Mouse (Mus musculus) brain, embryonic 14.5 days (tissue): ENCODE data around the gene Tmtc1.

Experiments used
- CTCF ChIP-seq: fragments of 200-500 bp; IDR thresholded peaks from 2 replicates; pipeline ENCODE4 v1.5.1; 2012; ENCODE audit warnings: inconsistent platforms, mild to moderate bottlenecking, moderate library complexity, borderline replicate concordance; ENCODE audit not compliant: insufficient read depth, insufficient read length; ENCODE audit errors: extremely low read depth
- POLR2A ChIP-seq: fragments of 200-500 bp; IDR thresholded peaks from 2 replicates; pipeline ENCODE4 v1.6.1; 2012; ENCODE audit warnings: mild to moderate bottlenecking, inconsistent platforms, borderline replicate concordance; ENCODE audit not compliant: poor library complexity, insufficient read depth, insufficient read length, severe bottlenecking; ENCODE audit errors: extremely low read depth

- no peak for TF ChIP-seq POLR2A
- TF ChIP-seq CTCF = no peak
Observed at GRCm38 (mm10) chr6:148328130-148328529, 116.1 kb downstream of the Tmtc1 start.
